Mouse (Mus musculus): Measurements from ENCODE around the gene Arhgdib. TPM values are rescaled to one million over a fixed set of nuclear protein-coding genes. Genes with fewer than 3 reads are reported as not detected.
A peak's percentile ranks its signal among the peaks of the same experiment; 100 is the strongest.
"Not testable (repeated sequence)": the region's sequence is repeated elsewhere in the genome, so short reads cannot be mapped to it uniquely, and the experiment has no call there.

Arhgdib gene
- polyA plus RNA-seq (2015; fragmentation: Nextera tagmentation; extraction: Ambion mirVana): 85.4 and 93.8 TPM in 2 replicates

GRCm38 (mm10) chr6:136941051-136942021 lies at the start of gene Arhgdib:
Arhgdib (minus strand) TSS chr6:136941899.
- no peaks in the 10 kb centered on the region for H3K9me3 ChIP-seq
- no peak for ATAC-seq (ENCODE audit: insufficient number of reproducible peaks, insufficient read depth, low FRiP score, low TSS enrichment, low read depth)
- H3K9ac ChIP-seq: peak within 1 kb of the TSS; percentile 49
- H3K4me2 ChIP-seq: peak within 1 kb of the TSS; percentile 52
- H3K4me1 ChIP-seq: peaks cover 35% of the 10 kb centered on the region
- H3K27ac ChIP-seq: peak within 1 kb of the TSS; percentile 94
- no peaks in the 10 kb centered on the region for H3K27me3 ChIP-seq
- H3K36me3 ChIP-seq: no peaks in the 10 kb centered on the region
- WGBS: 23% methylated on average over 12 of the region's 12 CpGs
- H3K4me3 ChIP-seq: peak within 1 kb of the TSS; percentile 28

DNA sequence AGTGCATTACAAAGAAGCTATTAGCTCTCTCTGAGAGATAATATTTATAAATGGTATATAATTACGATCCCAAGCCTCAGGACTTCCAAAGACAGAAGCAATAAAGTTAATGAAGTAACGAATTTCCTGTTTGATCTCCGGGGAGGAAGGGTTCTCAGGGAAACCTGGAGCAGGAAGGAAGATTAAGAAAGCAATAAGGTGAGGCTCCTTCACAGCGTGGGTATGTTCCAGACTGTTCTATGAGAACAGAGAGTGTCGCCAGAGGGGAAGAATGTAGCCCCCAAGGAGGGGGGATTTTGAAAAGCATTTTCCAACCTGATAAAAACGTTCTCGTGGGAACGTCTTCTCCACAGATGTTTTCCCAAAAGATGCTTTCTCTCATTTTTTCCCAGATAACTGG lies 48.9 kb upstream of the Arhgdib start:
- no peaks in the 10 kb centered on the region for H3K27me3 ChIP-seq
- WGBS: 48% methylated on average over 8 of the region's 8 CpGs
- no peak overlapping the region for H3K9ac ChIP-seq
- no peak overlapping the region for H3K27ac ChIP-seq
- H3K4me1 ChIP-seq: peaks cover 18% of the 10 kb centered on the region; the same call in 1 of the 2 replicates
- H3K4me2 ChIP-seq: no peak overlapping the region
- H3K36me3 ChIP-seq: no peaks in the 10 kb centered on the region
- no peak for ATAC-seq (ENCODE audit: insufficient number of reproducible peaks, insufficient read depth, low FRiP score, low TSS enrichment, low read depth)
- H3K9me3 ChIP-seq: no peaks in the 10 kb centered on the region
- H3K4me3 ChIP-seq: no peak overlapping the region

DNA sequence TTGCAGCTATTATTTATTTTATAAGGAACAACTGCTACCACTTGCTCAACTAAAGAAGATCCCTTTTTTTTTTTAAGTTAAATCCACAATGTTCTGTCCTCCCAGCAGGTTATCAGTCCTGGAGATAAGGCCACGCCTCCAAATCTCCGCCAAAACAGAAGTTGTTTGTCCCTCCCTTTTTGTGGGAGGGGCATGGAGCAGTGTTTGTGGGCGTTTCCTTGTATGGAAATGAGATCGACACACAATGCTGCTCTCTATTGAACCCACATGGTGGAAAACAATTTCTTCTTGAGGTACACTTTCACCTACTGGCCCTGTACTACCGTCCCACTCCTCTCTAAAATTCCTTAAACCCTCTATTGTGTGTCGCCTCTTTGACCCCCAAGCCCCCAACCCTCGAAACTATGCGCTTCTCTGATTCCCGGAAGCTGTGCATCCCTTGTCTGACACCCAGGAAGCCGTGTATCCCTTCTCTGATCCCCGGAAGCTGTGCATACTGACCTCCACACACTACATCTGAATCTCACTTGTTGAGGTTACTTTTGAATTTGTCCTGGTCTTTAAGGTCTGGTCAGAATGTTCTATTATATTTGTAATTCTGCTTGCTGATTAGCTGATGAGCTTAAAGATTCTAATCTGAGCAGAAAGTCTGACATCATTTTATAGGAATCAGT lies 48.3 kb upstream of the Arhgdib start:
- ATAC-seq (ENCODE audit: insufficient number of reproducible peaks, insufficient read depth, low FRiP score, low TSS enrichment, low read depth): no peak
- no peaks in the 10 kb centered on the region for H3K27me3 ChIP-seq
- 25% methylated on average over 11 of the region's 11 CpGs for WGBS
- H3K36me3 ChIP-seq: no peaks in the 10 kb centered on the region
- no peak overlapping the region for H3K4me3 ChIP-seq
- no peak overlapping the region for H3K27ac ChIP-seq
- H3K9me3 ChIP-seq: no peaks in the 10 kb centered on the region
- peak overlapping the region; percentile 32; the same call in 1 of the 2 replicates for H3K4me2 ChIP-seq
- no peak overlapping the region for H3K9ac ChIP-seq
- peaks cover 20% of the 10 kb centered on the region; the same call in 1 of the 2 replicates for H3K4me1 ChIP-seq

DNA sequence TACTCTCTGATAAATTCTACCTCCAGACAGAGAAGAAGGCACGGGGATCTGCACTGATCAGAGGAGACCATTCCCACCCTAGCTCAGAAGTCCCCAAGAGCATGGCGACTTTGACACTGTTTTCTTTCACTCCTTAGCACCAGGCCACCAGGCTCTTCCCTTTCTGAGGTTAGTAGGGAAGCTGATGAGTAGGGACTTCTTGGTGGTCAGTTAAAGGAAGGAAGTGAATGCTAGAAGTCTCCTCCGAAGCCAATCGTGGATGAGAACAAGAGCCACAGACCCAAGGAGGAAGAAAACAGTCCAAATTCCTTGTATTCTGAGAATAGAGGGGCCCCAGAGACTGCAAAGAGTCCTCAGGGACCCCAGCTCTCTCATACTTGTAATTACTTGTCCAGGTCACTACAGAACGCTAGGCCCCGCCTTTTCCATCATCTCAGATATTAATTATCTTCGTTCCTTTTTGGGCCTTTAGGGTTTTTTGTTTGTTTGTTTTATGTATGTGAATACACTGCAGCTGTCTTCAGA lies 46.9 kb upstream of the Arhgdib start:
- Histone ChIP-seq H3K4me2 (no peak overlapping the region), H3K27me3 (no peaks in the 10 kb centered on the region), H3K9ac (no peak overlapping the region), H3K4me3 (no peak overlapping the region), H3K36me3 (no peaks in the 10 kb centered on the region), H3K4me1 (peaks cover 20% of the 10 kb centered on the region; the same call in 1 of the 2 replicates), H3K9me3 (no peaks in the 10 kb centered on the region), H3K27ac (no peak overlapping the region)
- WGBS: 86% methylated on average over 7 of the region's 7 CpGs
- ATAC-seq (ENCODE audit: insufficient number of reproducible peaks, insufficient read depth, low FRiP score, low TSS enrichment, low read depth): no peak

GRCm38 (mm10) chr6:136986718-136987117 lies 45.0 kb upstream of the Arhgdib start:
- no peaks in the 10 kb centered on the region for H3K9me3 ChIP-seq
- H3K4me2 ChIP-seq: no peak overlapping the region
- no peak for ATAC-seq (ENCODE audit: insufficient number of reproducible peaks, insufficient read depth, low FRiP score, low TSS enrichment, low read depth)
- no peaks in the 10 kb centered on the region for H3K36me3 ChIP-seq
- H3K9ac ChIP-seq: no peak overlapping the region
- H3K27me3 ChIP-seq: no peaks in the 10 kb centered on the region
- no peak overlapping the region for H3K4me3 ChIP-seq
- no peak overlapping the region for H3K27ac ChIP-seq
- H3K4me1 ChIP-seq: peaks cover 19% of the 10 kb centered on the region; the same call in 1 of the 2 replicates
- WGBS: 54% methylated on average over 11 of the region's 11 CpGs

- no peak overlapping the region for H3K4me2 ChIP-seq
- WGBS: 72% methylated on average over 13 of the region's 13 CpGs
- no peak for ATAC-seq (ENCODE audit: insufficient number of reproducible peaks, insufficient read depth, low FRiP score, low TSS enrichment, low read depth)
Measured at GRCm38 (mm10) chr6:136986019-136986418, 44.3 kb upstream of the Arhgdib start.

GRCm38 (mm10) chr6:136983201-136983600 lies 41.5 kb upstream of the Arhgdib start:
- Histone ChIP-seq H3K9ac (no peak overlapping the region), H3K36me3 (no peaks in the 10 kb centered on the region), H3K27me3 (no peaks in the 10 kb centered on the region), H3K27ac (no peak overlapping the region), H3K4me3 (no peak overlapping the region), H3K9me3 (no peaks in the 10 kb centered on the region), H3K4me1 (peaks cover 11% of the 10 kb centered on the region), H3K4me2 (no peak overlapping the region)
- WGBS: 60% methylated on average over 7 of the region's 7 CpGs
- no peak for ATAC-seq (ENCODE audit: insufficient number of reproducible peaks, insufficient read depth, low FRiP score, low TSS enrichment, low read depth)

More at GRCm38 (mm10) chr6:136986019-136986418, 44.3 kb upstream of the Arhgdib start:
- Histone ChIP-seq H3K9me3 (no peaks in the 10 kb centered on the region), H3K4me3 (no peak overlapping the region), H3K9ac (no peak overlapping the region), H3K4me1 (peaks cover 16% of the 10 kb centered on the region; the same call in 1 of the 2 replicates), H3K27me3 (no peaks in the 10 kb centered on the region), H3K27ac (no peak overlapping the region), H3K36me3 (no peaks in the 10 kb centered on the region)

DNA sequence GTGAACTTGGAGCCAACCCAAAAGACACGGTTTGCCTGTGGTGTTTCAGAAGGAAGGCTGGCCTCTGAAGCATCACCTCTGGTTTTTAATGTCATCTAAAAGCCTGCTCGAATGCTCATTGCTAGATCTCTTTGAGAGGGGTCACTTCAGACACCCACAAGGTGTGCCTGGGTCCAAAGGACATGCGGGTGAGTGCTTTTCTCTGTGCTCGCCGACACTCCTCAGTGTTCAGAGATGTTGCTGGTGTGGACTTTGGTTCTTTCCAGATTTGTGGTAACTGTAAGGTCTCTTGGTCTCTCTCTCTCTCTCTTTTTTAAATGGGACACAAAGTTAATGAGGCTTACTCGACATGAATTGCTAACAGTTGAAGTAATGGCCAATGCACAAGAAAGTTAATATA lies 40.9 kb upstream of the Arhgdib start:
- Histone ChIP-seq H3K4me2 (no peak overlapping the region), H3K4me3 (no peak overlapping the region), H3K27ac (no peak overlapping the region), H3K36me3 (no peaks in the 10 kb centered on the region), H3K9ac (no peak overlapping the region), H3K9me3 (no peaks in the 10 kb centered on the region), H3K4me1 (peaks cover 11% of the 10 kb centered on the region), H3K27me3 (no peaks in the 10 kb centered on the region)
- no peak for ATAC-seq (ENCODE audit: insufficient number of reproducible peaks, insufficient read depth, low FRiP score, low TSS enrichment, low read depth)
- WGBS: 82% methylated on average over 6 of the region's 6 CpGs

- Histone ChIP-seq H3K36me3 (no peaks in the 10 kb centered on the region), H3K27ac (peak overlapping the region; percentile 49; the same call in 1 of the 2 replicates), H3K9ac (0 out of 2 replicates have a peak overlapping the region, but pooled peaks have one; percentile 27), H3K27me3 (no peaks in the 10 kb centered on the region), H3K4me1 (peaks cover 11% of the 10 kb centered on the region), H3K4me2 (no peak overlapping the region), H3K9me3 (no peaks in the 10 kb centered on the region), H3K4me3 (no peak overlapping the region)
- 26% methylated on average over 3 of the region's 3 CpGs for WGBS
- 0 out of 2 replicates have a peak, but pooled peaks have one; percentile 15 for ATAC-seq (ENCODE audit: insufficient number of reproducible peaks, insufficient read depth, low FRiP score, low TSS enrichment, low read depth)
Measured at GRCm38 (mm10) chr6:136980331-136980746, 38.6 kb upstream of the Arhgdib start.

DNA sequence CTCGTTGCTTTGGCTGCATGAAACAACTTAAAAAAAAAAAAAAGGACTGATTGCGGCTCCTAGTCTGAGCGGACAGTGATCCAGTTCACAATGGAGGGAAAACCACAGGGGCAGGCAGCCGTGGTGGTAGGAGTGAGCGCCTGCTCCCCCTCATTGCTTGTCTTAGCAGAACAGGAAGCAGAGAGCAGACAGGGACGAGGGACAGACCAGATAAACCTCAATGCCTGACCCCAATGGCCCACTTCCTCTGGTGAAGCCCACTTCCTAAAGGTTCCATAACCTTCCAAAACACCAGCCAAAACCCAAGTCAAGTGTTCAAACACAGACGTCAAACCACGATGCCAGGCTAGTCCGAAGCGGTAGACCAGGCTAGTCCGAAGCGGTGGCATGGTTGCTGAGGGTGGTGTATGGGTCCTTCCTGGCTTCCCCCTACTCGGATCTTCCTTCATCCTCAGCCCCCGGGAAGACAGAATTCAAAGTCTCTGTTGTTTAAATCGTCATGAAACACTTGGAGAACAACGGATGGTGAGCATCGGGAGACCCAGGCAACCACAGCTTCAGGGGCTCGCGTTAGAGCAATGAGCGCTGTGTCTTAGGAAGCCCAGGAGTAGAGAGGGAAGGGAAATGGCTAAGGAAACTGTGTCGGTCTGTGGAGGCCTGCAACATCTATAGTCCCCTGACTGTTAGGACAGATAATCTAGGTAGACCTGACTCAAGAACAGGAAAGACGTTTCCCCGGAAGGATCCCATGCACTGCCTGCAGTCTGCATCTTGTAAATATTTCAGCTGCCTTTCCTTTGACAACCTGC lies 37.8 kb upstream of the Arhgdib start:
- 0 out of 2 replicates have a peak overlapping the region, but pooled peaks have one; percentile 49 for H3K27ac ChIP-seq

GRCm38 (mm10) chr6:136968877-136969276 lies 27.2 kb upstream of the Arhgdib start:
- H3K4me2 ChIP-seq; H3K4me1 ChIP-seq; H3K9me3 ChIP-seq; H3K27ac ChIP-seq; H3K9ac ChIP-seq; H3K27me3 ChIP-seq; H3K36me3 ChIP-seq; H3K4me3 ChIP-seq; ATAC-seq (ENCODE audit: insufficient number of reproducible peaks, insufficient read depth, low FRiP score, low TSS enrichment, low read depth): not testable (repeated sequence)
- 34% methylated on average over 4 of the region's 4 CpGs for WGBS

More for the DNA sequence above, 37.8 kb upstream of the Arhgdib start:
- H3K9ac ChIP-seq: no peak overlapping the region
- H3K27me3 ChIP-seq: no peaks in the 10 kb centered on the region
- ATAC-seq (ENCODE audit: insufficient number of reproducible peaks, insufficient read depth, low FRiP score, low TSS enrichment, low read depth): no peak
- H3K4me2 ChIP-seq: no peak overlapping the region
- H3K9me3 ChIP-seq: no peaks in the 10 kb centered on the region
- H3K36me3 ChIP-seq: no peaks in the 10 kb centered on the region
- WGBS: 86% methylated on average over 23 of the region's 23 CpGs
- peaks cover 9% of the 10 kb centered on the region for H3K4me1 ChIP-seq
- H3K4me3 ChIP-seq: no peak overlapping the region
